Mouse (Mus musculus) limb, embryonic 12.5 days (tissue): ENCODE results near the gene Zfp658. TPM values are rescaled to one million over a fixed set of nuclear protein-coding genes. Genes with fewer than 3 reads are reported as not detected.

Source experiments
- ATAC-seq: fragments of 200-750 bp; cut with Nextera tagmentation; 2 replicates; pipeline ENCODE4 v1.8.0; 2017; ENCODE audit warnings: low read depth, moderate TSS enrichment; ENCODE audit not compliant: insufficient number of reproducible peaks, insufficient read depth, low FRiP score, low TSS enrichment
- H3K27ac ChIP-seq: fragments of 300-500 bp; sonication (generic); 2 replicates; pipeline ENCODE4 v1.5.1; 2016; ENCODE audit warnings: mild to moderate bottlenecking, moderate library complexity
- H3K27me3 ChIP-seq: fragments of 300-500 bp; sonication (generic); 2 replicates; pipeline ENCODE4 v1.6.1; 2016; ENCODE audit warnings: mild to moderate bottlenecking, moderate library complexity
- H3K36me3 ChIP-seq: fragments of 300-500 bp; sonication (generic); 2 replicates; pipeline ENCODE4 v1.6.1; 2016; ENCODE audit warnings: mild to moderate bottlenecking, moderate library complexity
- H3K4me1 ChIP-seq: fragments of 300-500 bp; sonication (generic); replicated peaks from 2 replicates; pipeline ENCODE4 v1.6.1; 2016
- H3K4me2 ChIP-seq: fragments of 300-500 bp; sonication (generic); 2 replicates; pipeline ENCODE4 v1.6.1; 2016; ENCODE audit warnings: mild to moderate bottlenecking, moderate library complexity
- H3K4me3 ChIP-seq: fragments of 300-500 bp; sonication (generic); replicated peaks from 2 replicates; pipeline ENCODE4 v1.5.1; 2016; ENCODE audit warnings: mild to moderate bottlenecking
- H3K9ac ChIP-seq: fragments of 300-500 bp; sonication (generic); replicated peaks from 2 replicates; pipeline ENCODE4 v1.6.1; 2016; ENCODE audit warnings: mild to moderate bottlenecking, moderate library complexity
- H3K9me3 ChIP-seq: fragments of 300-500 bp; sonication (generic); 2 replicates; pipeline ENCODE4 v1.6.1; 2016; ENCODE audit warnings: mild to moderate bottlenecking, moderate library complexity
- WGBS: fragments of 180-500 bp; shearing (Covaris S2); methylation state at CpG from one replicate; pipeline ENCODE4 v1.1.7; 2016; 5-methylcytosine and 5-hydroxymethylcytosine counted together
- polyA plus RNA-seq: library from polyadenylated mRNA; unstranded; fragments of >200 nt; fragmentation: Nextera tagmentation; extraction: Ambion mirVana; gene quantifications from 2 replicates; pipeline ENCODE4 v1.2.1, GENCODE M21; 2016

Zfp658 gene
- polyA plus RNA-seq, 1 experiment from 2014 or later: 5.6 TPM

GRCm38 (mm10) chr7:43545656-43546545 lies 16.2 kb upstream of the Zfp658 start:
- Histone ChIP-seq H3K27ac (no peak overlapping the region), H3K4me3 (no peak overlapping the region), H3K9ac (no peak overlapping the region), H3K36me3 (no peaks in the 10 kb centered on the region), H3K9me3 (no peaks in the 10 kb centered on the region), H3K4me1 (no peaks in the 10 kb centered on the region), H3K27me3 (peaks cover 4% of the 10 kb centered on the region; the same call in 1 of the 2 replicates), H3K4me2 (no peak overlapping the region)
- no peak for ATAC-seq
- WGBS: 57% methylated on average over 7 of the region's 7 CpGs

GRCm38 (mm10) chr7:43547666-43548065 lies 14.4 kb upstream of the Zfp658 start:
- WGBS: 29% methylated on average over 5 of the region's 5 CpGs
- Histone ChIP-seq H3K9ac (no peak overlapping the region), H3K9me3 (no peaks in the 10 kb centered on the region), H3K4me3 (no peak overlapping the region), H3K27me3 (peaks cover 4% of the 10 kb centered on the region; the same call in 1 of the 2 replicates), H3K4me1 (no peaks in the 10 kb centered on the region), H3K27ac (no peak overlapping the region), H3K4me2 (no peak overlapping the region), H3K36me3 (no peaks in the 10 kb centered on the region)
- ATAC-seq: no peak

GRCm38 (mm10) chr7:43548206-43548605 lies 13.8 kb upstream of the Zfp658 start:
- no peak overlapping the region for H3K27ac ChIP-seq
- WGBS: 76% methylated on average over 4 of the region's 4 CpGs
- no peak for ATAC-seq
- H3K9ac ChIP-seq: no peak overlapping the region
- H3K4me1 ChIP-seq: no peaks in the 10 kb centered on the region
- no peak overlapping the region for H3K4me2 ChIP-seq
- H3K4me3 ChIP-seq: no peak overlapping the region
- H3K27me3 ChIP-seq: peaks cover 4% of the 10 kb centered on the region; the same call in 1 of the 2 replicates
- H3K36me3 ChIP-seq: no peaks in the 10 kb centered on the region
- H3K9me3 ChIP-seq: no peaks in the 10 kb centered on the region

GRCm38 (mm10) chr7:43553153-43553552 lies 8.9 kb upstream of the Zfp658 start:
- Histone ChIP-seq H3K9me3 (no peaks in the 10 kb centered on the region), H3K4me3 (no peak overlapping the region), H3K4me2 (no peak overlapping the region), H3K9ac (no peak overlapping the region), H3K36me3 (no peaks in the 10 kb centered on the region), H3K4me1 (no peaks in the 10 kb centered on the region), H3K27ac (no peak overlapping the region), H3K27me3 (no peaks in the 10 kb centered on the region)
- no peak for ATAC-seq
- 79% methylated on average over 4 of the region's 4 CpGs for WGBS

GRCm38 (mm10) chr7:43554550-43554949 lies 7.5 kb upstream of the Zfp658 start:
- Histone ChIP-seq H3K4me2 (no peak overlapping the region), H3K4me1 (no peaks in the 10 kb centered on the region), H3K9ac (no peak overlapping the region), H3K27me3 (no peaks in the 10 kb centered on the region), H3K9me3 (no peaks in the 10 kb centered on the region), H3K36me3 (no peaks in the 10 kb centered on the region), H3K27ac (no peak overlapping the region), H3K4me3 (no peak overlapping the region)
- WGBS: 41% methylated on average over 3 of the region's 3 CpGs
- no peak for ATAC-seq

- no peaks in the 10 kb centered on the region for H3K4me1 ChIP-seq
- H3K9me3 ChIP-seq: no peaks in the 10 kb centered on the region
- no peak overlapping the region for H3K4me2 ChIP-seq
- no peaks in the 10 kb centered on the region for H3K36me3 ChIP-seq
- no peak overlapping the region for H3K4me3 ChIP-seq
- no peak for ATAC-seq
- H3K27ac ChIP-seq: no peak overlapping the region
- H3K27me3 ChIP-seq: no peaks in the 10 kb centered on the region
- no peak overlapping the region for H3K9ac ChIP-seq
- 91% methylated on average over 5 of the region's 5 CpGs for WGBS
These were observed 6.7 kb upstream of the Zfp658 start for GRCm38 (mm10) chr7:43555351-43555750.

- no peak for ATAC-seq
- 93% methylated on average over 1 of the region's 1 CpGs for WGBS
- Histone ChIP-seq H3K27ac (no peak overlapping the region), H3K27me3 (no peaks in the 10 kb centered on the region), H3K4me3 (no peak overlapping the region), H3K4me1 (no peaks in the 10 kb centered on the region), H3K36me3 (no peaks in the 10 kb centered on the region), H3K4me2 (no peak overlapping the region), H3K9ac (no peak overlapping the region), H3K9me3 (no peaks in the 10 kb centered on the region)
These were observed 5.2 kb upstream of the Zfp658 start for GRCm38 (mm10) chr7:43556901-43557300.

GRCm38 (mm10) chr7:43562651-43563070 lies 605 bp downstream of the Zfp658 start:
- peaks cover 15% of the 10 kb centered on the region for H3K4me1 ChIP-seq
- peaks cover 25% of the 10 kb centered on the region for H3K36me3 ChIP-seq
- no peaks in the 10 kb centered on the region for H3K27me3 ChIP-seq
- no peaks in the 10 kb centered on the region for H3K9me3 ChIP-seq
- ATAC-seq: no peak
- peak overlapping the region; percentile 79 for H3K9ac ChIP-seq
- H3K4me2 ChIP-seq: peak overlapping the region; percentile 76
- WGBS: under 1% methylated on average over 10 of the region's 10 CpGs
- peak overlapping the region; percentile 73 for H3K4me3 ChIP-seq
- peak overlapping the region; percentile 91 for H3K27ac ChIP-seq

GRCm38 (mm10) chr7:43563300-43563699 lies 1.2 kb downstream of the Zfp658 start:
- no peak overlapping the region for H3K27ac ChIP-seq

GRCm38 (mm10) chr7:43571216-43571615 lies 9.2 kb downstream of the Zfp658 start:
- no peak overlapping the region for H3K27ac ChIP-seq
- H3K27me3 ChIP-seq: no peaks in the 10 kb centered on the region
- no peak overlapping the region for H3K4me3 ChIP-seq
- no peak overlapping the region for H3K9ac ChIP-seq
- 93% methylated on average over 2 of the region's 2 CpGs for WGBS
- H3K9me3 ChIP-seq: no peaks in the 10 kb centered on the region
- no peak for ATAC-seq
- H3K4me1 ChIP-seq: no peaks in the 10 kb centered on the region
- no peak overlapping the region for H3K4me2 ChIP-seq
- H3K36me3 ChIP-seq: peaks cover 78% of the 10 kb centered on the region

More at GRCm38 (mm10) chr7:43563300-43563699, 1.2 kb downstream of the Zfp658 start:
- Histone ChIP-seq H3K36me3 (peaks cover 31% of the 10 kb centered on the region), H3K9me3 (no peaks in the 10 kb centered on the region), H3K4me2 (peak overlapping the region; percentile 76), H3K4me1 (peaks cover 15% of the 10 kb centered on the region), H3K9ac (no peak overlapping the region; the same call in 1 of the 2 replicates), H3K27me3 (no peaks in the 10 kb centered on the region), H3K4me3 (peak overlapping the region; percentile 73)
- ATAC-seq: no peak
- 63% methylated on average over 6 of the region's 6 CpGs for WGBS

- no peaks in the 10 kb centered on the region for H3K27me3 ChIP-seq
- peak; percentile 96 for ATAC-seq
- peak within 1 kb of the TSS; percentile 75 for H3K9ac ChIP-seq
- 0% methylated on average over 37 of the region's 37 CpGs for WGBS
- peaks cover 13% of the 10 kb centered on the region for H3K4me1 ChIP-seq
- H3K4me3 ChIP-seq: peak within 1 kb of the TSS; percentile 67
- peak within 1 kb of the TSS; percentile 89 for H3K27ac ChIP-seq
- peaks cover 19% of the 10 kb centered on the region for H3K36me3 ChIP-seq
- no peaks in the 10 kb centered on the region for H3K9me3 ChIP-seq
- H3K4me2 ChIP-seq: peak within 1 kb of the TSS; percentile 68
These were observed 17.6 kb downstream of the Zfp658 start, which contains the start of gene Zfp719 for GRCm38 (mm10) chr7:43579440-43580171. Gene Zfp719 (plus strand): TSS chr7:43579610.
